Mouse (Mus musculus): ENCODE data around the gene Ccser1.

Gene Ccser1

DNA sequence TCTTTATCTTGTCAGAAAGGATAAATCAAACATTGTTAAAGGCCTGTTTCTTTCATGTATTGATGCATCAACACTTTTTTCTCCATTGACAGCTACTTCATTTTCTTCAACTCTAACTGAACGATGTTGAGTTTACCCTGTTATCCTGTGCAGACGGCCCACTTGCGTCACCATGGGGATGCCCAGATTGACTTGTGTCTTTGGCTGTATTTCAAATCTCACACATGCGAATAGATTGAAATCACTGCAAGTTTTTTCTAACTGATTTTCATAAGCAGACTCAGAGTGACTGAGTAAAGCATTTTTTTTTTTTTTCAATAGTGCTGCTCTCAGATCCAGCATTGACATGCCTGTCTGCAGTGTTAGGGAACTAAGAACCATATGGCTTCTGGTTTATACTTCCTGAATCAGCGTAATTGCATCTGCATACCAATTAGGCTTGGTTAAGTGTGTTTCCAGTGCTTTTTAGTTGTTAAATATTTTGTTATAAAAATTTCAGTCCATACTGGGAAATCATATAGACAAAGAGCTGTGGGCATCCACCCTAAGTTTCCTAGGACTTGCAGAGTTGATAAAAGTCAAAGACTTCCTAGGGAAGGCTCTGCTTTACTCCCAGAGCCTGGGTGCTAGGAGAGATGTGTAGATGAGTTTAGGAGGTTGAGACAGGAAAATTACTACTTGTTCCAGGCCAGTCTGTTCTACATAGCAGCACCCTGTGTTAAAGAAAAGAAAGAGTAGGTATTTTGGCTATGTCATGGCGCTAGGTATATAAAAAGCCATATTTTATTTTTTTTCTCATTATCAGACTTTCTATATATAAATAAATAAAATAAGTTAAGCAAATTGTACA is 116.3 kb downstream of the Ccser1 start:
- no peak for DNase-seq (ENCODE audit: low spot score)

DNA sequence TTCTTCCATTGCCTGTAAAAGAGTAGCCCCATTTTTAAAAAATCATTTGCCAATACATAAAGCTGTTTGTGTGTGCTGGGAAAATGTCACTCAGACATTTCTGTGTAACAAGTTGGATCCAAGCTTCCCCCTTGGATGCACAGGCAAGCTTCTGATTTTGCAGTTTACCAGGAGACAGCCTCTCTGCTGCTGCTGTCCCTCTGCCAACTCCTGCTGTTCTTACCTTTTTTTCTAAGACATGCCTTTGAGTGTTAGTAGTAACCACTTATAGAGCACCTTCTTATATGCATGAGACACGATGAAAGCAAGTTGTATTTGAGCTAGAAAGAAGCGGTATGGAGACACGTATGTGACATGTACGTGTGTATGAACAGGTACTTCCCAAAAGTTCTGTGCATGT is 120.3 kb downstream of the Ccser1 start:
- DNase-seq (ENCODE audit: low spot score), result no peak

DNA sequence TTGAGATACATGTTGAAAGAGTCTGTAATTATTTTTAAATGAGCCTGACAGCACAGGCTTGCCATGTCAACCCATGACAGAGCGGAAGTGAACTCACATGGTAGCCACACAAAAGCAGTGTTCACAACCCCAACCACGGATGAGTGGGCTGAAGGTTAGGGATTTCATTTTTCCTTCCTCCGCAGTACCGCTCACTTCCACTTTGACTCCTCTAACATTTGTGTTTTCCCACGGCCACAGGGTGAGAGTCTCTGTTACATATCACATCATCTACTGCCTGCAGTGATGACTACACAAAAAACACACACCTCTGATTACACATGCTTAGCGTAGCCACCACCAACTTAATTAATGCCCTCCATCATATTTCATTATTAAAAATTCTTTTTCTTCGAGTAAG is 120.9 kb downstream of the Ccser1 start:
- no peak for DNase-seq (ENCODE audit: low spot score)

DNA sequence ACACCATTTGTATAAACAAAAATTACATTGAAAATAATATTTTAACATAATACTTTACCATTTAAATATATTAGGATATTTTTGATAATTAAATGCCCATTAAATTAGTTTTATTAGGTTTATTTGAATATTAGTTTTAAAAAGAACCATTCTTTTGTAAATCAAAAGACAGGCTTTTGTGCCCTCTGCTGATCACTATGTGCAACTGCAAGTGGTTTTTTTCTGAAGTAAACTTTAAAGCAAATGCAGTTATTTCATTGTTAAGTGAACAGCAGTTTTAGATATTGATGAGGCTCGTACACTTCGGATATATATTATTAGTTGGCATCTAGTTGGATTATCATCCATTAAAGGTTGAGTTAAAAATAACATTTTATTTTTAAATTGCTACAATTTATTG is 121.5 kb downstream of the Ccser1 start:
- no peak for DNase-seq (ENCODE audit: low spot score)

DNA sequence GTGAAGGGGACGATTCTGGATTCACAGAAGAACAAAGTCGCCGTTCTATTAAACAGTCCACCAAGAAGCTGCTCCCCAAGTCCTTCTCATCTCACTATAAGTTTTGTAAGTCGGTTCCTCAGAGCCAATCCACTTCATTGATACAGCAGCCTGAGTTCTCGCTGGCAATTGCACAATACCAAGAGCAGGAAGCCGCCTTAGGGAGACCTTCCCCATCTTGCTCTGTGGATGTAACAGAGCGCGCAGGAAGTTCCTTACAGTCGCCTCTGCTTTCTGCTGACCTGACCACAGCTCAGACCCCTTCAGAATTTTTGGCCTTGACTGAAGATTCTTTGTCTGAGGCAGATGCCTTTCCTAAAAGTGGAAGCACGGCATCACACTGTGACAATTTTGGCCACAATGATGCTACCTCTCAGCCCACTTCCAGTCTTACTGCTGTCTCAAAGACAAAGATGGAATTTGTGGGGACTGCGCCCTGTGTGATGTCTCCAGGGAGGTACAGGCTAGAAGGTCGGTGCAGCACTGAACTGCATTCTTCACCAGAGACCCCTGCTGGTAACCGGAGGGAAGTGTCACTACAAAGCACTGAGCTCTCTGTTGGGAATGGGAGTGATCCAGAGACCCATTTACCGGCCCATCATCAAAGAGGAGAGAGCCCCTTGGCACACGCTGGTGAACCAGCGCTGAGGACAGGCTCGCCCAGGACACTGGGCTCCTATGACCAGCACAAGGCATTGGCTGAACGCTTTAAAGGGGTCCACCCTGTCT is 131.4 kb downstream of the Ccser1 start:
- DNase-seq (ENCODE audit: low spot score), result no peak

DNA sequence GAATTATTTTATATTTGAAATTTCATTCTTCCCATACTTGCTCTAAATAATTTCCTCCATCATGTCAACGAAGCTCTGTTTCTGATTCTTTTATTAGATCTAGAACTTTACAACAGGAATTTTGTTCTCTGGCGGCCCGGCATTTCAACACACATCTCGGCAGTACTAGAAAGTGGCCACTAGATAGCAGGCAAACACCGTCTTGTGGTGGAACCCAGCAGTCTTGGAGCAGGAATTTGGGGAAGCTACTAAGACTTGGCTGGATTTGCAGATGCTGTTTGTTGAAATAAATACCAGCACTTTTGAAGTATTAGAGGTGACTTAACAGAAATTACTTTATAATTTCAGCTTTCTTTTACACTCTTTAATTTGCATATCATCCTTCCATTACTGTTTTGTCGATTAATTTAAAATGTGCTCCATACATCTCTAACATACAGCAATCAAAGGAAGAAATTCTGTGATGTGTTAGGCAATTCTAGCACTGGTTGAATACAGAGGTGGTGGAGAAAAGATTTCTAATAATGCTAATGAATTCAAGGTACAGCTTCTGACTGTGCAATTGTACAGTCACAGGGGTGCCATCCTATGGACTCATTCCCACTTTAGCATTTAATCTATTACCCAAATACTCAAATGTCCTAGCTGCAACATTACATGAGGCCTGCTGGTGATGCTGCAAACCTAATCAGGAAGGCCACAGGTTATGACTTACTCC is 135.9 kb downstream of the Ccser1 start:
- DNase-seq (ENCODE audit: low spot score), result no peak

DNA sequence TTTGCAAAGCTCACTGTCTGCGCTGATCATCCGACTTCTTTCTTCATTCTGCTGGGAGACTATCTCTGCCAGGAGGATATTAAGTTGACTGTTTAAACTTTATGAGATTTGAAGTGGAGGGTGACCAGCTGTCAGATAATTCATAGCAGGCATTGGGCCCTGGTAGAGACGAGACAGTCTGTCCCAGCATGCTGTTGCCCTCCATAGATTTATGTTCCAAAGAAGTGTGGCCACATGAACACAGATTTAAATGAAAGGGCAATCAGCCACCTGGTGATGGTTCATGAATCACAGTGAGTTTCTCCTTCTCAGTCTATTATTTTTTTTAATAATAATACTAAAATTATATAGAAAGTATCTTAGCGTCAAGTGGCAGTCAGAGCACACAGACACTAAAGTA is 140.7 kb downstream of the Ccser1 start:
- no peak for DNase-seq (ENCODE audit: low spot score)

DNA sequence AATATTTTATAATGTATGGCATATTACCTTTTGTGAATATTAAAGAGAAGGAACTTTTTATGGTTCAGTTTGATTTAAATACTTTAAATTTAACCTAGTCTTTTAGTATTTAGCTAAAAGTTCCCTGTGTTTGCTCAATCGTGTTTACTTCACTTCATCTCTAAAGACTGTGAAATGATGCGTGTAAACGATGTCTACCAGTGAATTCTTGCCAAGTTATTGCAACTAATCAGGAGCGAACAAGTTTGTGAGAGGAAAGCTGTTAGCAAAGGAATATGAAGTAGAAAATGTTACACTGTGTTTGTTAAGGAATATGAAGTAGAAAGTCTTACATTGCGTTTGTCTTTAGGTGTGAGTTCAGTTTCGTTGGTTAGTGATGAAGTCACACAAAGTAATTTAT is 142.2 kb downstream of the Ccser1 start:
- DNase-seq (ENCODE audit: low spot score), result no peak

DNA sequence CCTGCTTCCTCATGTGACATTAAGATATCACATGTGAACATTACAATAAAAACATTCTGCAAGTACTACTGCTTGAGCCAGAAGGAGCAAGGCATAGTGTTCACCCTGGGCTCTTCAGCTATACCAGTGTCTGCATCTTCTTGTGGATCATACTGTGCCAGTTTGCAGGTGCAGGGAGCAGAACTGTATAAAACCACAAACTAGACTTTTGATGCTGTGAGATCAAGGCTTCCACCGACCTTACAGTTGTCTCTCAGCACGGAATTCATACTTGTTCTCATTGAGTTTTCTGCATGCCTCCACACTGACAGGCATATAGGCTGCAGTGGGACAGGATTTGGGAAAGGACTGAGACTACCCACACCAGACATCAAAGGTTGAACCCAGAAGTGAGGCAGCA is 146.0 kb downstream of the Ccser1 start:
- DNase-seq (ENCODE audit: low spot score), result no peak

DNA sequence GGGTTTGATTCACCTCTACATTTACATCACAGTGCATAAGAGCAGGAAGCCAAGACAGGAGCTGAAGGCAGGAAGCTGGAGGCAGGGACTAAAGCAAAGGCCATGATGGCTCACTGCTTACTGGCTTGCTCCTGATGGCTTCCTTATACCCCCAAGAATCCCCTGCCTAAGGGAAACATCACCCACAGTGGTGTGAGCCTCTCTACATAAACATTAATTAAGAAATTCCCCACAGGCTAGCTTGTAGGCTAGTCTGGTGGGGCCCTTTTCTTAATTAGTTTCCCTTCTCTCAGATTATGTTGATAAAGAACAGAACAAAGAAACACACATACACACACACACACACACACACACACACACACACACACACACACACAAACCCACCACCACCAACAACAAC is 148.9 kb downstream of the Ccser1 start:
- no peak for DNase-seq (ENCODE audit: low spot score)

DNA sequence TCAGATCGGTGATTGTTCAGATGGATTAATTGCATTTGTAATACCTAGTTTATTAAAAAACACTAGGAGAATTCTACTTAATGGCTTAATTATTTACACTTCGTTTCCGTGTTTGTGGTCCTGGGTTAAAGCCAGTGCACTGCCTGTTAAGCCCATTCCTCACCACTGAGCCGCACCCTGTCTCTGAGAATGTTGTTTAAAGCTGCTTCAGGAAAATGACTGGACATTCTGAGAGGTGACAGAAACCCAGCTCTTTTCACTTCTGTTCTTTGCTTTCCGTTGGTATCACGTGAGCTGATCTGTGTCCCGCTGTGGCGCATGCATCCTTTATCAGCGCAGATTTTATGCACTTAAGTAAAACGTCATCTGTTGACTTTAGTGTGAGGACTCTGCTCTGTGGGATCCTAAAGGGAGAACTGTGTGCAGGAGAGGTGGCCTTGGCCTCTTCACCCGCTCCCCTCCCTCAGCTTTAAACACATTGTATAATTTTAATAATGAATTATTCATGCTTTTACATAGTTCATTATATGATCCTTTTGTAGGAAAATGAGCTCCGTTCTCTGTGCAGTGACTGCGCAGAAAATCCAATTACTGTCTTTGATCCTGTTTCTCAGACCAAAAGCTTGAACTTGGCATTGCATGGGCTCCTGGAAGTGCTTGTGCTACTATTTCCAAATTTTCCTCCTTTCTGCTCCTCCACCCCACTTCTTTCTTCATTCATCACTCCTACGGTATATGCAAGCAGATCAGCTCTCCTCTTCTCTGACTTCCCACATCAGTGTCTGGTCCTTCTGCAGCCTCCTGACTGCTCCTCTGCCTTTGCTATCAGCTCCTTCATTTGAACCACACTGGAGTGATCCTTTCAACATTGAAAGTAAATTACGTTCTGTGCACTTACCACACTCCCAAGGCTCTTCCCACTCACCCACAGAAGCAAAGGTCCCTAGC is 149.7 kb downstream of the Ccser1 start:
- no peak for DNase-seq (ENCODE audit: low spot score)

DNA sequence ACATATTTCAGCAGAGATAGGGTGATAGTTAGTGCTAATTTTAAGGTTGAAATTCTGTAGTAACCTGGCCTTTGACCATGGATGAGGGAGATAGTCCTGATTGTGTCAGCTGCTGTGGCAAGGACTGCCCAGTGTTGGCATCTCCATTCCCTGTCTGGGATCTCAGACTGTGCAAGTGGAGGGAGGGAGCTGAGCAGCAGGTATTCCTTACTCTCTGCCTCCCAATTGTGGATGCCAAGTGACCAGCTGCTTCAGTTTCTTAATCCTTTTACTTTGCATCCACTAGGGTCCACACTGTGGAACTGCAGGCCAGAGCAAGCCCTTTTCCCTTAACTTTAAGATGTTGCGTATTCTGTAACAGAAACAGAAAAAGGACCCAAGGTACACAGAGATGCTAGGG is 154.3 kb downstream of the Ccser1 start:
- no peak for DNase-seq (ENCODE audit: low spot score)

DNA sequence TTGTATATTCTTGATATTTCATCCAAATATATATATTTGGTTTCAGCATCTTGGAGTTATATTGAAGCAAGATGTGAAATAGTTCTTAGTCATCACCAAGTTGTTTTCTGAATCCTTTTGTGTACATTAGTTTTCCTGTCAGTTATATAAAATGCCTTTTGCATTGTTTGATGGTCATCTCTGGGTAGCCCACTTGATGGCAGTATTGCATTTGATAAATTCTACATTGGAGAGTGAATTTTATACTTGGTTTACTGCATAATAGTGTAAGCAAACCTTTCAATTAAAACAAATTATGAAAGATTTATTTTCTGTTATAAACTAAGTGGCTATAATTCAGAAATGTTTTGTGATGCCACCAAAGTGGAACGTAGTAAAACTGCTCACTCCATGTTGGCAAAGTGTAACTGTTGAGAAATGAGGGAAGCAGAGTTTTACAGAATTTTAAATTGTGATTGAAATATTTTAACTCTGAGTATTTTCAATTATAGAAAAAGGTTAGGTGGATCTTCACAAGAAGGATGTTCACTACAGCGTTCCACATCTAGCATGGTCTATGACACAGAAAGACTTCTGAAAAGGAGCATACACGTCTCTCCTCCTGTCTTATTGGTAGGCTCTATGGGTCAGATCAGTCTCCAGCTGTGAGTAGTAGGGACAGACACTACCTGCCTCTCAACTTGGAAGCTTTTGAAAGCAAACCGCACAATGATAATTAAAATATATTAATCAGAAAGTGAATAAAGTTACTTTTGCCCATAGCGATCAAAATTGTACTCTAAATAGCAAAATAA is 167.1 kb downstream of the Ccser1 start:
- DNase-seq (ENCODE audit: low spot score), result no peak

DNA sequence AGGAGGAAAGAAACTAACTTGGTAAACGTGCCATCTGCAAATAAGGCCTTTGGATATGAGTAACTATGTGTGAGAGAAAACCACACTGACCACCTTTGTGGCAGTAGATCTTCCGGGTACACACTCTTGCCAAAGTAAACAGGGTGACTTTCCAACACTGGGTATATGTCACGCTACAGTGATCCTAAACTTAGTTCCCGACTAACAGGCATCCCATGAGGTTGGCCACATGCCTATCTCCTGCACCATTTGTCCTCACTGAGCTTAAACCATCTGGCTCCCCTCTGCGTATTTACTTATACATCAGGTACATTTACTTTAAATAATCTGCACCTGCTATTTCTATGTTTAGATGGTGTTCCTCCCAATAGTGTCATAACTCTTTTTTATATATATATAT is 183.6 kb downstream of the Ccser1 start:
- no peak for DNase-seq (ENCODE audit: low spot score)

DNA sequence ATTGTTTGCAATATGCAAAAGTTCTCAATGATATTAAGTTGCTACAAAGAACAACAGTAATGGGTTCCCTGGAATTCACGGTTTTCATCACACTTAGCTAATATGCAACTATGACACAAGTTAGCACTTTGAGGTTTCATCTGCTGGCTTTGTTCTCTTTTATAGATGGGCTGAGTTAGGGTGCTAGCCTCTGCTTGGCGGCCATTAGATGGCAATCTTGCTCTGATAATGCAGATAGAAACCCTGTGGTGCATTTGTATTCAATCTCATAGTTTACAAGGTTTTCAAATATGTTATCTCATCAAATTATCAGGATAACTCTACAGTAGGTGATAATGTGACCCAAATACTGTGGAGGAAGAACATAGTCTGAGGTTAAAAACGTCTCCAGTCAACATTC is 202.4 kb downstream of the Ccser1 start:
- DNase-seq (ENCODE audit: low spot score), result no peak

DNA sequence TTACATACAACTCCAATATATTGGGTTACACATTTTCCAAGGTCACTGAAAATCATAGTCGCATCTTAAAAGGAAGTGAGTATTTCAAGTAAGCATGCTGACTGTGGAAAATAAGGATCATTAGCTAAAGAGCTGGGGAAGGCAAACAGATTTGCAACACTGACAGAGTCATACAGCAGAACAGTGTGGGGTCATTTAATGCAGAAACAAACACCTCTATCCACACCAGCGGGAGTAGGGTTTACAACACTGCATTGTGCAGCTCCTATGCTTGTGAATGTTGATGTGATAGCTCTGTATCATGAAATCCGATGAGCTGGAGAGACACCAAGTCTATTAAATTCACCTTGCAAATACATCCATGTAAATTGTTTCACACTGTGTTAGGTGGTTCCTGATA is 202.9 kb downstream of the Ccser1 start:
- no peak for DNase-seq (ENCODE audit: low spot score)

DNA sequence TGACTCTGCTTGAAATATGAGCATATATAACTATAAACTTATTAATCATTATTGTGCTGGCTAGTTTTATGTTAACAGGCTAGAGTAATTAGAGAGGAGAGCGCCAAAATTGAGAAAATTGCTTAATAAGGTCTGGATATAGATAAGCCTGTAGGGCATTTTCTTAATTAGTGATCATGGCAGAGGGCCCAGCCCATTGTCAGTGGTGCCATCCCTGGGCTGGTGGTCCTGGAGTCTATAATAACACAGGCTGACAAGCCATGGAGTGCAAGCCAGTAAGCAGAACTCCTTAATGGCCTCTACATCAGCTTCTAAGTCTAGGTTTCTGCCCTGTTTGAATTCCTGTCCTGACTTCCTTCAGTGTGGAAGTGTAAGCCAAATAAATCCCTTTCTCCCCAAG is 206.9 kb downstream of the Ccser1 start:
- DNase-seq (ENCODE audit: low spot score), result no peak

DNA sequence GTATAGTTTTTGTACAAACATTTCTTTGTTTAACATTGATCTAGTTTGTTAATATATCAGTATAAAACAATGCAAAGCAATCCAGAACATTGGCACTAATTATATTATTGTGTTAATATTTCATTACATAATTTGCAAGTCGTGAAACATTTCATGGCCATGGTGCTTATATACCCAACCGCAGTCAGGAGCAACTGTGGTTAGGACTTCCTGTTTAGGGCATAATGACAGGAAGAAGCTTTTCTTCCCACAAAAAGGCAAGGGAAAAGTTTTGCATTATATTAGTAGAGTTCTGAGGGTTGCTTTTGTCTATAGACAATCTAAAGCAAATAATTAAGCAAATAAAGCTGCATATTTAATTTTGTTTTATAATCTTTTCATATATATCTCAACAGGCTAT is 247.4 kb downstream of the Ccser1 start:
- DNase-seq (ENCODE audit: low spot score), result no peak

DNA sequence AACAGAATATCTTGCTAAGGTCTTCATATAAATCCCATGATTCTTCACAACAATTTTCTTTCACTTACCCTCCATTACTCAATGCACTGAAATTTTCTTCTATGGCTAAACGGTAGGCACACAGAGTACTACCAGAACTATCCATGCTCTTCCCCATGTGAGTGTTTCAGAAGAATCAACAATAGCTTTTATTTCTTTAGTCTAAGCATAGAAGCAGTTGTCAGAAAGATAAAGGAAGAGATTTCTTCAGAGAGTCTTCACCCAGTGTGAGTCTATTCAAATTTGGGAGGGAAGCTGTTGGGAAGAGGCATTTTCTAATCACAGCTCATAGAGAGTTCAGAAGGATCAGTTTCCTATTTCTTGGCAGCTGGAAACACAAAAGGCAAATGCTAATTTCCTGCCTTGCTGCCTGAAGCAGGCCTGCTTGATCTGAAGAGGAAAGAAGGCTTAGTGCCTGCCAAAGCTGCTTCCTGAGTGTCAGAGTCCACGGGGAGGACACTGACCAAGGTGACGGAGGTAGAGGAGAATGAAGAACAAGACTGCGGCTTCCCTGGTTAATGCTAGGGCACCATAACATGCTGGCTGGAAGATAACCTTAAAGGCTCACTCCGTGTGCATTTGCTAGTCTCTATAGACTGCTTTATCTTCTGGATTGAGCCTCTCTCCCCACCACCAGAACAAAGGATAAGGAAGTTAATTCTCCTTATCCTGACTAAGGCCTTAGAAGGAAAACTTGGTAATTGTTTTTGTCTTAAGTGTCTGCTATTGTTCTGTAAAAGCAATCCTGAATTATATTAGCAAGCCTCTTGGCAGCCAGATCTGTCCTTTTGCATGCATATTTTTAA is 251.0 kb downstream of the Ccser1 start:
- no peak for DNase-seq (ENCODE audit: low spot score)

DNA sequence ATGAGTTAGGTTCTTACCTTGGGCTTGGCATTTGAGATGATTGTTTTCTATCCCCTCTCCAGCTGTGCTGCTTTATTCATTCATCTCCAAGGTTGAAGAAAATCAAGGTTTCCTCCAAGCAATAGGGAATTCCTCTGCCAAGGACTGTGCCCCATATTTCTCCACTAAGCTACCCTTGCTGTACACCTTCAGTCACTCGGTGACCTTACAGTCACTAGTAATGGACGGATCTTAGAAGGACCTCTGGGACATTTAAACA is 251.5 kb downstream of the Ccser1 start:
- no peak for DNase-seq (ENCODE audit: low spot score)

Measured in urinary bladder, postnatal 10 days (tissue).